Mouse (Mus musculus): ENCODE data around the gene Igf2r.

Igf2r gene

DNA sequence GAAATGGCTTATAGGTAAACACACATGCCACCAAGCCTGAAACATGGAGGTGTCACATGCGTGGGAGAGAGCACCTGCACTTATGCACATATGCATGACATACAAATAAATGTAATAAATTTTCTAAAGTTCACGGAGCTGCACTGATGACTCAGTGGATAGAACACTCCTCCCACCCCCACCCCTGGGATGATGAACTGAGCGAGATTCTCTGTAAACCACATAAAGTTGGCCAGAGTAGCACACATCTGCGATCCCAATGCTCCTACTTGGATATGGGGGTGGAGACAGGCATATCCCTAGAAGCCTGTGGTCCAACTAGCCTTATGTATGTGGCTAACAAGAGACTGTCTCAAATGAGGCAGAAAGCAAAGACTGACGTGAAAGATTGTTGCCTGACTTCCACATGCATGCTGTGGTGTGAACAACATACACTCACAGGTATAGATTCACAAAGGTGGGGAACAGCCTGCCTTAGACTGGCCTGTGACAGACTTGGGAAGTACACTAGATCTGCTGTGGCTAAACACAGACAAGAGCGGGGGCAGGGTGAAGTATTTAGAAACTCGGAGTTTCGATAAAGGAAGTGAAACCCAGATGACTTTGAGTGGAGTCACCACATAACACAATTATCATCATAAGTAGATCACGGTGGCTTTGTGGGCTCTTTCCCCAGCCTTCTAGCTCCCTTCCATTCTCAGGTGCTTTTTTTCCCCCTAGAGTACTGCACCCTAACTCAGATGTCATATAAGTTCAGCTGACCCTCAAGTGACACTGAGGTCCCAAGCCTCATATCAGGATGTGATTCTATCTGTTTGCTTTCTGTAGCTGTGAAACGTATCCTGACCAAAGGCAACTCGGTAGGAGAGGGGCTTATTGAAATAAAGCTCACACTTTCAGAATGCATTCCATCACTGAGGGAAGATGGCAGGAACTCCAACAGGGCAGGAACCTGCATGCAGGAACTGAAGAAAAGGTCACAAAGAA lies 13.7 kb upstream of the Igf2r start:
- no peak for DNase-seq (ENCODE audit: low spot score in 2 of 2)

- DNase-seq (ENCODE audit: low spot score in 2 of 2), result no peak
Observed at GRCm38 (mm10) chr17:12781101-12781500, 11.6 kb upstream of the Igf2r start.

DNA sequence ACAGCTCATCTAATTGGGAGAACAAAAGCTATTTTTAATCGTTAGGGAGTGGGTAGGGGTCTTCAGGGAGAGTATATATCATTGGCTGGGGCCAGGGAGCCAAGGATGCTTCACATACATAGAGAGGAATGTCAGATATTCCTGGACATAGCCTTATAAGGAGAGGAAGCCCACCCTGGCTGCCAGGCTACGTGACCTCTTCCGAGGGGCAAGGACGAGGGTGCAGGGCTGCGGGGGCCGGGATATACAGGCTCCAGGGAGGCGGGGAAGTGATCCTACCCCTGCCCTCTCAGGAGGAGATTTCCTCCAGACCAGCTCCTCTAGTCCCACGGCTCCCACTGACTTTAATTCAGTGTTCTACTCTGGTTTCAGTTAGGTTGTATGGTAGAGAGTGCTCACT lies 10.7 kb upstream of the Igf2r start:
- DNase-seq (ENCODE audit: low spot score in 2 of 2), result no peak

- DNase-seq (ENCODE audit: low spot score in 2 of 2), result no peak
Observed at GRCm38 (mm10) chr17:12779442-12779841, 10.0 kb upstream of the Igf2r start.

- no peak for DNase-seq (ENCODE audit: low spot score in 2 of 2)
Observed at GRCm38 (mm10) chr17:12773956-12774355, 4.5 kb upstream of the Igf2r start.

GRCm38 (mm10) chr17:12770500-12770899 lies 1.0 kb upstream of the Igf2r start:
- no peak for DNase-seq (ENCODE audit: low spot score in 2 of 2)

DNA sequence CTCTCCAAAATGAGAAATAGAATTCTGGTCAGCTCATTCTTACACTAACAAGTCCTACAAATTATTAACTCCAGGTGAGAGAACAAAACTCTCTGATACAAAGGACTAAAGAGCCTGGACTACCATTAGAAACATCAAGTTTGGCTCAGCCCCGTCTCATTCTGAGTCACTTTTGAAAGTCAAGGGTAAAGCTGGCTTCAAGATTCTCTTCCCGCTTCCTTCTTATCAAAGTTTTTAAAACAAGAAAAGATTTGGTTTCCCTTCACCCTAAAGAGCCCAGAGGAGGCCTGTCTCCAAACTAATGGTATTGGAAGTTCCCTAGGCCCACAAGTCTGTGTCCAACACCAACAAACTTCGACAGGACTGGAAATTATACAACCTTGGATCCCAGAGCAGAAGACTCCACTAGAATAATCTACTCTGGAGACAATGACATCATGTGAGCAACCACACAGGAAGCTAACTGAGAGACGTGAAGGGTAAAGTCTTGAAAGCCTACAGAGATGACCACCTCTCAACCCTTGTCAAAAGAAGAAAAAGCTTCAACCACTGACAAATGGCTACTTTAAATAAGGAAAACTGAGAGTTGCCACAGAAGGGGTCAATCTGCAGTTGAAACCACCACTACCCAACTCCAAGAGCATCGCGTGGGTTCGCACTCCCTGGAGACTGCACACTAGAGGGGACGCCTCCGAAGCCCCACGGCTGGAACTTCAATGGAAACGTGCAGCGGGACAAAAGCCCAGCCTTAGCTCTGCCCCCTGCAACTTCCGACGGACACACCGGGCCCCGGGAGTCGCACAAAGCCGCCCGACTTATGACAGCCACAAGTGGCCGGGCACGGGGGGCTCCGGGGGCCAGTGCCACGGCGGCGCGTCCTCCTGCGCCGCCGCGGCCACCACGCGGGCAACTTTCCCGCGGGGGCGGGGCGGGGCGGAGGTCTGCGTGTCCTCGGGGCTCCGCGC lies 767 bp downstream of the Igf2r start:
- no peak for DNase-seq (ENCODE audit: low spot score in 2 of 2)

DNA sequence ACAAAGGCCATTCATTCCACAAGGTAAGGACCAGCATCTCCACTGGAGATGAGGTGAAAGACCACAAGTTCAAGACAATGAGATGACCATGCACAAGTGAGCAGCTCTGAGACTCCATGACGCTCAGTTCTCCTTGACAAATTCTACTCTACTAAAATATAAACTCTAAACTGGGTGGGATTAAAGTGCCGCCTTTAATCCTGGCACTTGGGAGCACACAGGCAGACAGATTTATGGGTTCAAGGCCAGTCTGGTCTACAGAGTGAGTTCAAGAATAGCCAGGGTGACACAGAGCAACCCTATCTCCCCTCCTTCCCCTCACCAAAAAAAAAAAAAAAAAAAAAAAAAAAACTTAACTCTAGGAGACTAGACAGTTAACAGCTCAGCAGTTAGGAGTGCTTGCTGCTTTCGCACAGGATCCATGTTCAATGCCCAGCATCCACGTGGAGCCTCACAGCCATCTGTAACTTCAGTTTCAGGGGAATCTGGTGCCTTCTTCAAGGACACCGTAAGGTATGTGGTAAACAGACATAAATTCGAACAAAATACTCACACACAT lies 2.1 kb downstream of the Igf2r start:
- no peak for DNase-seq (ENCODE audit: low spot score in 2 of 2)

DNA sequence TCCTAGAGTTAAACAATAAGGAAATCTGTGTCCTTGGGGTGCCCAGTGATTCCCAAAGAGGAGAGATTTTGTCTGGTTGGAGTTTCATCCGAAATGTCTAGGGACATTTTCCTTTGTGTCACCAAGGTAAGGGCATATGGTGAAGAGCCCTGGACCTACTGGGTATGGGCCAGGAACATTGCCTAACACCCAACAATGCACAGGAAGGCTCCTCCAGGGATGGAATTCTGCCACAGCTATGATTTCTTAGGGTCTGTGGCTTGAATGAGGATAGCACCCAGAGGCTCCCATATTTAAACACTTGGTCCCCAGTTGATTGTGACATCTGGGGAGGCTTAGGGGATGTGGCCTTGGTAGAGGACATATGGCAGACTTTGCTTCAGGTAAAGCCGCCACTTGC lies 6.1 kb downstream of the Igf2r start:
- DNase-seq (ENCODE audit: low spot score in 2 of 2), result no peak

DNA sequence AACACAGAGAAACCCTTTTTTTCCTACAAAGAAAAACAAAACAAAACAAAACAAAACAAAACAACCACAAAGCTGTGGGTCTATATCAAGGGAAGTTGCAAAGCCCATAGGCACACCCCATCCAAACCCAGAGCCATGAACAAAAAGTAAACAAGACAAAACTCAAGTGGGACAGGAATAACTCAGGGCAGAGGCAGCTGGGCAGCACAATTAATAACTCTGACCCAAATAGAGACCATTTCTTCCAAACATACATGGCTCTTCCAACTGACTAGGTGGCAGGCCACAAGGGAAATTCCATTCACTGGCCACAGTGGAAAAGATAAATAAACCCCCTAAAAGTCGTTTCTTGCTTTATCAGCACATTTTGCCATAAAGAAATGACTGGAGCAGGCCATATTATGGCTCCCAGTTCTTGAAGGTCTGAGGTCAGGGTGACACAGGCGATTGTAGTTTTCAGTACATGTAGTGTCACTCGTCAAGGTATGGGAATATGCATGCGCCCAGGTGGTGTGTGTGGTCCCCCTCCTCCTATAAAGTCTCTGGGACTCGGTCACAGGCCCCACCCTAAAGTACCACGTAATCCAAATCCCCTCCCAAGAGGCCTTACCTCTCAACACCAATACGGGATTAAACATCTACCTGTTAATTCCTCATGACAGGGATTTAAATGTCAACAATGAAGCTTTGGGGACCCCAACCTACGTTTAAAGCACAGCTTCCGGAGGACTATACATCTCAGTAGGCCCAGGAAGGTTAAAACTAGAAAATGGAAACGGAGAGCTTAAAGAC lies 8.9 kb downstream of the Igf2r start:
- no peak for DNase-seq (ENCODE audit: low spot score in 2 of 2)

DNA sequence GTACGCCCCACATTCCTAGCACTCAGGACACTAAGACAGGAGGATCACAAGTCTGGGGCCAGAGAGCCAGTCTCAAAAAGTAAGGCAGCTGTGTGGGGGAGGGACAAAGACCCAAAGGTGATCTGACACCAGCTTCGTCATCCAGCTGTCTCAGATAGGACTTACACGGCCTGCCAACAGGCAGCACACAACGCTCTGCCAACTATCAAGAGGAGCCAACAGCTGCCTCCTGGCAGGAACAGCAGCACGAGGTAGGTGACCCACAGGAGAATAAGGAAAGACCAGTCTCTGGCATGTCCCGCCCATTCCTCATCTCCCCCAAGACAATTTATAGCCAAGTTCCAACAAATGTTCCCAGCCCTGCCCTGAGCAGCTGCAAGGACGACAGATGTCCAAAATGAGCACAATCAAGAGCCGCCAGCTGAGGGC lies 9.8 kb downstream of the Igf2r start:
- DNase-seq (ENCODE audit: low spot score in 2 of 2), result no peak

DNA sequence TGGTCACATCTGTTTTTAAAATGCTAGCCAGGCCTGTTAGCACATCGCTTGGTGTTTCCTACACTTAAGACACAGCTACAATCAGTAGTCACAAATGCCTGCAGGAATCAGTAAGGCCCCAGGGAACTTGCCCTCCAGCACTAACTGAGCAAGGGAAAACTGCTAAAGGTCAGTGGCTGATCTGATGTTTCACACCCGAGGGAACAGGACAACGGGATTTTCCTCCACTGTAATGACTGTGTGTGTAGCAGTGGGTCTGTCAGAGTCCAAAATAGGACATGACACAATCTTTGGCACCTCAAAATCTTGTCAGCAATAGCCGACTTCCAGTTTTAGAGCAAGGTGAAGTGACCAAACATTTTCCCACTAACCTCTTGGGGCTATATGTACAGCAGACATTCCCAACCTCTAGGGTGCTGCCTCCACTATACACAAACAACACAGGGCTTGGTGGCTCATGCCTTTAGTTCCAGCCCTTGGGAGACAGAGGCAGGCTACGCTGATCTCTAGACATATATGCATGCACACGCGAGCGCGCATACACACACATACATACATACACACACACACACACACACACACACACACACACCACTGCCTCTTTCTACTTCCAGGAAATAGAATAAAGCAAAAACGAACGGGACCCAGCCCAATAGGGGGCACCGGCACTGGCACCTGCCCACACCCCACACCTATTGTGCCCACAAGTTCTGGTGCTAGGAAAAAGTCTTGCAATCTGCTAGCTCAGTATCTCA lies 10.6 kb downstream of the Igf2r start:
- DNase-seq (ENCODE audit: low spot score in 2 of 2), result no peak

GRCm38 (mm10) chr17:12757990-12758389 lies 11.5 kb downstream of the Igf2r start:
- no peak for DNase-seq (ENCODE audit: low spot score in 2 of 2)

- DNase-seq (ENCODE audit: low spot score in 2 of 2), result no peak
Observed at GRCm38 (mm10) chr17:12757161-12757560, 12.3 kb downstream of the Igf2r start.

- DNase-seq (ENCODE audit: low spot score in 2 of 2), result no peak
Observed at GRCm38 (mm10) chr17:12755951-12756350, 13.5 kb downstream of the Igf2r start.

GRCm38 (mm10) chr17:12755146-12755545 lies 14.3 kb downstream of the Igf2r start:
- no peak for DNase-seq (ENCODE audit: low spot score in 2 of 2)

DNA sequence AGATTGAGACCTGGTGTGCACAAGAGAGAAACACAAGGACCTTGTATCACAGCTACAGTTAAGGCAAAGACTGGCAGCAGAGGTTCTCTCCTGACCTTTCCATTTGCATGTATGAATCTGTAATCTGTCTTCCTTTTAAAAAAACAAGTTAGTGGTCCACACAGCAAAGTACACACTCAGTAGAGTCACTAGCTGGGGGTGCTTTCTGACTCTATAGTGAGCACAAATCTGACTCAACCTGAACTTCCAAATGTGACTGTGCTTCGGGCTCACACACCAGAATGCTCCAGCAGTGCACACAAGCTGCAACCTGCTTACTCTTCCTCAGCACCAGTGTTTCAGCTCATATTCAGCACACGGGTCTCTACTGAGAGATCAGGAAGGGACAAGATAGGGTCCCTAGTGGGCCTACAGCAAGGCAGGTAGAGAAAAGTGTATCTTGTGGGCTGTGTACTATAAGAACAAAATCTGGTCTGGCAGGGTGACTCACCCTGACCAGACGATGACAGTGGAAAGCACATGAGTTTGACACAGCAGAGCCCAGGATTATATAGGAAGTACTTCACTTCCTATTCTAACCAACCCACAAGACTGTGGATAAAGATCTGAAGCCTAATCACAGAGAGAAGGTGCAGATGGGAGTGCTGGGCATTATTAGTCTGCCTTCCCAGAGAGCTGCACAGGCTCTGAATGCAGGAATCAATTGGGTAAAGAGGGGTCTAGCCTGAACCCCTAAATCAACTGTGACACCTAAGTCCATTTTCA lies 15.0 kb downstream of the Igf2r start:
- no peak for DNase-seq (ENCODE audit: low spot score in 2 of 2)

- no peak for DNase-seq (ENCODE audit: low spot score in 2 of 2)
Observed at GRCm38 (mm10) chr17:12753050-12753449, 16.4 kb downstream of the Igf2r start.

GRCm38 (mm10) chr17:12751641-12752040 lies 17.8 kb downstream of the Igf2r start:
- DNase-seq (ENCODE audit: low spot score in 2 of 2), result no peak

GRCm38 (mm10) chr17:12751218-12751617 lies 18.2 kb downstream of the Igf2r start:
- DNase-seq (ENCODE audit: low spot score in 2 of 2), result no peak

Measured in frontal cortex, postnatal 10 days (tissue).